Mouse (Mus musculus): ENCODE measurements around the gene Gm7879.
"Not testable (repeated sequence)": the region's sequence is repeated elsewhere in the genome, so short reads cannot be mapped to it uniquely, and the experiment has no call there.

Gm7879 gene

DNA sequence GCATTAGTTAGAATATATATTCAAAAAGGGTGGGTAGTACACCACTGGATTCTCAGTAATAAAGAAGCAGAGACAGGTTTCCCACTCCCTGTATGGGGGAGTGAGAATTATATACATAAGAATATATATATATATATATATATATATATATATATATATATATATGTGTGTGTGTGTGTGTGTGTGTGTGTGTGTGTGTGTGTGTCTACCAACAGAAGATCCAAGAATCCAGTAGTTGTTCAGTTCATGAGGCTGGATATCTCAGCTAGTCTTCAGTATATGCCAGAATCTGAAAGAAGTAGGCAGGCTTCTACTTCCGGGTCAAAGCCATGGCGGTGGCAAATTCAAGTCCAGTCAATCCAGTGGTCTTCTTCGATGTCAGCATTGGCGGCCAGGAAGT is at the start of gene Gm7879:
Gene Gm7879 (plus strand): TSS at position 301 of the 400 bp plus-strand sequence.
- DNase-seq (ENCODE audit: low spot score), result not testable (repeated sequence)

DNA sequence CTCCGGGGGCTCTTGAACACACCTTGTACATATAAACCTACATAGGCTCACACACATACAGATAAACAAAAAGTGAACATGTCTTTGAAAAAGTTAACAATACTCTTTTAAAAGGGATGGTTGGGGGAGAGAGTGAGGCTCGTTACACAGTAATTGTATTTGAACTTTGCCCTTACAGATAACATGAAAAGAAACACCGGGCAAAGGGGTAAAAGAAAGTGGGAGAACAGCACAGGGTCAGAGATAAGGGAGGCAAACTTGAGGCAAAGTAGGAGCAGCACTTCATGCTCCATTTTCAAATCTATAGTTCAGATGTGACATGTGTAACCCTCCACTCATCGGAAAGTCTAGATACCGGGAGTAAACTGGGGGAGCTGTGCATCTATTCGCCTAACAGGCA is 49.3 kb upstream of the Gm7879 start:
- no peak for DNase-seq (ENCODE audit: low spot score)

DNA sequence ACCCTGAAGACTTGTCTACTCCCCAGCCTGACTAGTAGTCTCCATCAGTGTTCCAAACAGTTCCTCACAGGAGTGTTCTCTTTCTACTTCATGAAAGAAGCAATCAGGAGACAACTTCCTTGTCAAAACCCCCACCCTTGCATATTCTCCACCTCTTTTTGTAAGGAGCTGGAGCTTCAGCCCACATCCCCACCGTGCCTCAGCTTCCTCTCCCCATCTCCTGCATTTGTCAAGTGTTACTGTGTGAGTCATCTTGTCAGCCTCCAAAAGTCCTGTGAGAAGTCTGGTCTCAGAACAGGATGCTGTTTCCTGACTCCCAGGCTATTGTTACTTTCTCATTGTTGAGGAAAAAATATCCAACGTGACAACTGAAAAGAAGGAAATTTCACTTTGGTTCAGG is 47.6 kb upstream of the Gm7879 start:
- DNase-seq (ENCODE audit: low spot score), result no peak

DNA sequence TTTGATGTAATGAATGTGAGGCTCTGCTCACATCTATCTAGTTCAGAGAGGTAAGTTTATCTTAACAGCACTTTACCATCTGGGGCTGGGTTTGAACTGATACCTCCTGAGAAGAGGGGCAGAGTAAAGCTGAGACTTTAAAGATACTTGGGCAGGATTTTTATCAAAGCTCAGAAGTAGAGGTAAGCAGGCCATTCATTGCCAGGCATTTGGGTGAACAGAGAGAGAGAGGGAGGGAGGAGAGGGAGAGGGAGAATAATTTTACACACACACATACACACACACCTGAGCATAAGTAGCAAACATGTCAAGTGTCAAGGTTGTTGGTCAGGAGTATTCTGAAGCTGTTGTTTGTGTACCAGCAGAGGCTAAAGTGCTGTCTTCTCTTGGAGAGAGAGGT is 44.7 kb upstream of the Gm7879 start, which contains the start of gene Cd38:
Gene Cd38 (plus strand): TSS at position 301 of the 400 bp plus-strand sequence.
- no peak for DNase-seq (ENCODE audit: low spot score)

DNA sequence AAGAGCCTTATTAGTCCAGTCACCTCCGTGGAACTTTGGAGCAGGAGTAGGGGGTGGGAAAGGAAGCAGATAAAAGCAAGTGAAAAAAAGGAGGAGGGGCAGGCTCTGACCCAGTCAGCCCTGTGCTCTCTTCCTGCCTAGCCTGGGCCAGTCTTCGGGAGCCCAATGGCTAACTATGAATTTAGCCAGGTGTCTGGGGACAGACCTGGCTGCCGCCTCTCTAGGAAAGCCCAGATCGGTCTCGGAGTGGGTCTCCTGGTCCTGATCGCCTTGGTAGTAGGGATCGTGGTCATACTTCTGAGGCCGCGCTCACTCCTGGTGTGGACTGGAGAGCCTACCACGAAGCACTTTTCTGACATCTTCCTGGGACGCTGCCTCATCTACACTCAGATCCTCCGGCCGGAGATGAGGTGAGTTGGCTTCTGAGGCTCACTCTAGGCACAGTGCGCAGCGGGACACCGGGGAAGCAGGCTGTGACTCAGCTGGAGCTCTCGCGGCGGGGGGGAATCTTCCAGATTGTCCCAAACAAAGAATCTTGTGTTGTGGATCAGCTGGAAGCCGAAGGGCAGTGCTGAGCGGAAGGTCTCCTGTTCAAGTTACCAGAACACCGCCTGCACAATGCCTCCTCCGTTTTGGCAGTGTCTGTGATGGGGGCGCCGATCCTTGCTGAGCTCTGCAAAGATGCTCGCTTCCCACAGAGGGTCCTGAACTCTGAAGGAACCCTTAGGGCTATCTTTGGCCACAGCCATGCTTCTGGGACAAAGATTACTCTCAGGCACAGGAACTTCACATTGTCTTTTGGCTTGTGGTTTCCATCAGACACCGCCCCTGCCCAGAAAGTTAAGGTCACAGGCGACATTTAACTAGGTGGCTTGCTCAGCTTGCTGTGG is 44.0 kb upstream of the Gm7879 start:
- DNase-seq (ENCODE audit: low spot score), result peak; percentile 5

DNA sequence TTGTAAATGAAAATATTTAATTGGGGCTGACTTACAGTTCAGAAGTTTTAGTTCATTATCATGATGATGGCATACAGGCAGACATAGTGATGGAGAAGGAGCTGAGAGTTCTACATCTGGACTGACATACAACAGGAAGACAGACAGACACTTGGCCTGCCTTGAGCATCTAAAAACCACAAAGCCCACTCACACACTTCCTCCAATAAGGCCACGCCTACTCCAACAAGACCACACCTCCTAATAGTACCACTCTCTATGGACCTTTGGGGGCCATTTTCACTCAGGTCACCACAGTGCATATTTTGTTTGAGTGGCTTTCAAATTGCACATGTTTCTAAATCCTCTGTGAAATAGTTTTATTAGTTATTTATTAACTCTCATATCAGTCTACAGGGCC is 41.1 kb upstream of the Gm7879 start:
- DNase-seq (ENCODE audit: low spot score), result no peak

DNA sequence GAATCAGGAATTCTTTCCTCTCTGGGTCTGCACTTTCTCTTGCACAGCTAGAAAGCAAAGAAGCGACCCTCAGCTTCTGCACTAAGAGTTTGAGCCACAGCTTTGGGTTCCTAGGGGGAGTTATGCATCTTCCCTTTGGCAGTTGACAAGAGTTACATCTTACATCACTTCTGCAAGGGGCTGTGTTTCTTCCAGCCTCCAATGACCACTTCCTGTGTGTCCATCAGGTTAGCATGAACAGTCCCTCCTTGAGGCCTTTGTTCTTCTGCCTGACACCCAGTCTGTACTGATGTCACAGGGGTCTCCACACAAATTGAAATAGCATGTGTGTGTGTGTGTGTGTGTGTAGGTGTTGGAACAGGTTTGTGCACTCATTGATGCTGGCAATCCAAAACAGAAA is 40.3 kb upstream of the Gm7879 start:
- DNase-seq (ENCODE audit: low spot score), result no peak

DNA sequence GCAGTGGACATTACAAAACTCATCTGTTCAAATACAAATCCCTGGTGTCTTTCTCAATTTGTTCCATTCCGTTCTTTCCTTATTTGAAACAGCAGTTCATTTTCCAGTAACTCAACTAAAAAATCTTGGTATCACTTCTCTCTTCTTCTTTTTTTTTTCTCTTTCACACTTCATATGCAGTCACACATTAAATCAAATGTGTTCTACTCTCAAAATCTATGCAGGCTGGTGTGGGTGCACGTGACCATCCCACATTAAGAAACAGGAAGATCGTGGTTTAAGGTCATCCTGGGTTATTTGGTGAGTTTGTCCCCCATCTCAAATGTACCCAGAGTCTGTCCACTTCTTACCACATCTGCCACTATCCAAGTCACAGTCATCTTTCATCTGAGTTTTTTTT is 30.9 kb upstream of the Gm7879 start:
- no peak for DNase-seq (ENCODE audit: low spot score)

DNA sequence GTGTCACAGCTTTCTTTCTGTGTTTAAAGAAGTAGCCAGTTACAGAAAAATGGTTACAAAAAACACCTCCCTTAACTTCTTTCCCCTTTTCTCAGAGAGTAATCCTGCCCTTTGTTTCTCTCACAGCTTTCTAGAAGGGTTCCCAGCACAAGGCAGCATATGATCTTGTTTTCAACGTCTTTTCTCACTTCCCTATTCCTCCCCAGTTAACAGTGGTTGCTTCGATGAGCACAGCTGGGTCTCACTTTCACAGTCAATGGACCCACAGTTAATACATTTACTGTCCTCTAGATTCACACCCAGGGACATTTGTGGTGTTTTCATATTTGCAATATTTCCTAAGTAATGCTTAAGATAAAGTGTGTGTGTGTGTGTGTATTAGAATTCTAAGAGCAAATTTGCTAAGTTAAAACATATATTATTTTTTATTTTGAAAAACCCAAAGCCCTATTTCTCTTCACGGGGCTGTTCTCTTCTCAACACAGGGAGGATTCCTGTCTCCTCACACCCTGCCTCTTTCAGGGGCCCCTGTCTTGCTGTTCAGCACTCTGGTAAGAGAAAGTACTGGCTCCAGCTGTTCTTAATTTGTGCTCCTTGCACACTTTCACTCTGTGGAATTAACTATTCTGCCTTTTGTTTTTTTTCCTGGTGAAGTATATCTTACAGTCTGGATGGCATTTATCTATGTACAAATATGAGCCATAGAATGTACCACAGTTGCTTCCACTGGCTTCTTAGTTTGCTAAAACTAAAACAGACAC is 27.7 kb upstream of the Gm7879 start:
- DNase-seq (ENCODE audit: low spot score), result no peak

DNA sequence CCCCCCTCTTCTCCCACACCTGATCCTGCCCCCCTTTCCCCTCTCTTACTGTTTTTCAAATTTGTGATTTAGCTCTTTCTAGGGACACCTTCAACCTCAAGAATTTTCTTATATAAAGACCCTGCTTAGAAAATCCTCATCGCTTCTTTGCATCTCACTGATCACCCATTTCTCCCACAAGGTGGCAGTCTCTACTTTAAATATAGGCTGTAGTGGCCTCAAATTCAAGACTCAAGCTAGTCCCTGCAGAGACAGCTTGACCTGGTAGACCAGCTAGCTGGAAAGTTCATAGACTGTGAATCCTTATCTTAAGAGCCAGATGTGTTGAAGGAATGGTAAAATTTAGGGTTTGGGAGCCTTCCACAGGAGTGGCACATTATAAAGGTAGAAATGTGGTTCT is 20.6 kb upstream of the Gm7879 start:
- peak; percentile 20 for DNase-seq (ENCODE audit: low spot score)

DNA sequence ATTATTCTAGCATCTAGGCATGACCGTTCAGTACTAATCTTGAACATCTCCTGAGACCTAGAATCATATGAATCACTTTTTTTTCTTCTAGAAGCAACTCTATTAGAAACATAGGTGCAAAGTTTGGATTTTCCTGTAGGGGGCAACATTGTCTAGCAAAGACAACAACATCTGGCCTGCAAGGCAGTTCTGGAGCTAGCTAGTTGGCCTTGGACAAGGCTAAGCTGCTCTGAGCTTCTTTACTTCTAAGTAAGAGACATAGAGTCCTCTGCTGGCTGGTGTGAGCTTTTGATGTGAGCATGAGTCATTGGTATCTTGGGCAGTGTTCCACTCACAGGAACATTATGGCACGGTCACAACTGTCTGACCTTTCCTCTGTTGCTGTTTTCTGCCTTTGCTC is 18.8 kb upstream of the Gm7879 start:
- peak; percentile 50 for DNase-seq (ENCODE audit: low spot score)

DNA sequence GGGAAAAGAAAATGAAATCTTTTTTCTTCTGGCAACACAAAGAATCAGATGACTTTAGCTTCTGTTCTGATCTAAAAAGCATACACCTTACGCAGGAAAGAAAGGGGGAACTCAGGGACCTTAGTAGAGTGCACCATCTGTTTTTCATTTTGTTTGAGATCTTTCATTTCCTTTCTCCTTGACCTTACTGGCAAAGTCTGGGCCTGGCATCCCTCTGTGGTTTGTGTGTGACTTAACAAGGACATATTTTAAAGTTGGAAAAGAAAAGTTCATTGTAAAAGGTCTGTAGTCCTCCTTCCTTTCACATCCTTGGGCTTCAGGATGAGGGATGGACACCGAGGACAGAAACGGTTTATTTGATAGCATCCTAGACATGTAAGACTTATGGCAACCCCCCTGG is 17.0 kb upstream of the Gm7879 start:
- no peak for DNase-seq (ENCODE audit: low spot score)

DNA sequence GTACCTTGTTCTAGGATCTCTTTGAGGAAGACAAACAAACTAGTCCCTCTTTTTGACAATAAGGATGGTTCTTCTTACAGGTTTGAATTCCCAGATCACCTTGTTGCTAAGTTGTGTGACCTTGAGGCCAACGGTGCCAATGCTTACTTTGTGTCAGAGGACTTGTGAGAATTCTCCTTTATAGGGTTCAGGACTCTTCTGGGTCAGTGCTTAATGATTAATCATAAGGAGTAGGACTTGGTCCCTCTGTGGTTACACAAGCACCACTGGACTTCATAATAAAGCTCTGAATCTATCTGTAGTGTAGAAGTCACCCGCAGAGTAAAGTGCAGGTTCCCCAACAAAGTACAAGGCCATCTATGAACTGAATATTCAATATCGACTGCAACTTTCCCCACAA is 8.3 kb upstream of the Gm7879 start:
- no peak for DNase-seq (ENCODE audit: low spot score)

DNA sequence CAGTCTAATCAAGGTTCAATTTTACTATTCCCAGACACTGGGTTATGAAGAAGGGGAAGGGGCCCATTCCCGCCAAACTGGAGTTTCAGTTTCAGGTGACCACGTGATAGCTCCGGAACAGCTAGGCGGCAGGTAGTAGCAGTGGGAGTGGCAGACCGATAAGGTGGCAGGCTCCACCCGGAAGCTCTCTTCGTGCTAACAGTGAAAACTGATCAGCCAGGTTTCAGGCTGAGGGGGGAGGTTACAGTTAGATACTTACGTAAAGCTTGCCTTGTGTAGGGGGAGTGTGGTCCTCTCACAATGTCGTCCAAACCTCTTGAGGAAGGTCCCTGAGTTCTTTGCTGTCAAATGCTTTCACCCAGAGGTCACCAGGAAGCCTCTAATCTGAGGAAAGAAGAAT is 3.7 kb upstream of the Gm7879 start:
- no peak for DNase-seq (ENCODE audit: low spot score)

DNA sequence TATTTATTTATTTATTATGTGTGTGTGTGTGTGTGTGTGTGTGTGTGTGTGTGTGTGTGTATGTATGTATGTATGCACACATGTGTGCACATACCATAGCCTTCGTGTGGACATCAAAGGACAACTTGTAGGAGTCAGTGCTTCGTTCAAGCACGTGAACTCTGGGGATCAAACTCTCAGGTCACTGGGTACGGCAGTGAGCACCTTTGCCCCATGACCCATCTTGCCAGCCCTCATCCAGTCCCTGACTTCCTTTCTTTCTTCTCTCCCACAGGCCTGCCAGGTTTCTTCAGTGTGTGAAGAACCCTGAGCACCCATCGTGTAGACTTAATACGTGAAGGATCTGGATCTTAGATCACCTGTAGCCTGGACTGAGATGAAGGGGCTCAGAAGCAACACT is 2.9 kb upstream of the Gm7879 start:
- no peak for DNase-seq (ENCODE audit: low spot score)

DNA sequence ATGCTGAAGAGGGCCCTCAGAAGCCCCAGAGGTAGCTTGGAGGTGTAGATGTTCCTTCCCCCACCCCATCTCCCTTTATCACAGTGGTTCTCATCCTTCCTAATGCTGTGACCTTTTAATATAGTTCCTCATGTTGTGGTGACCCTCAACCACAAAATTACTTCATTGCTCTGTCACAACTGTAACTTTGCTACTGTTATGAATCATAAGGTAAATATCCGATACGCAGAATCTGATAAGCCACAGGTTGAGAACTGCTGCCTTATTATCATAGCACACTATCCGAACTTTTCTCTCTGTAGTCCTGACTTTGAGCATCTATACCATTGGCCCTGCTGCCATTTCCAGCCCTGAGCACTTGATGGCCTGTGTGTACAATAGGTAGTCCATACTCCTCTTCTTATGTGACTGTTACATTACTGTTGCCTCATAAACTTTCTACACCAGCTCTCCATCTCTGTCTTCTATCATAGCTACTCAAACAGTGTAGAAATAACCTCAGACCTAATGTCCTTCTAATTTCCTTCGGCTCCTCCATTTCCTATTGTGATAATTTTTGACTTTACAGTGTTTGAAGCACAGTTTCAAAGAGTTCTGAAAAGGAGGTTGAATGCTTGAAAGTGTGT is 2.4 kb downstream of the Gm7879 start:
- no peak for DNase-seq (ENCODE audit: low spot score)

DNA sequence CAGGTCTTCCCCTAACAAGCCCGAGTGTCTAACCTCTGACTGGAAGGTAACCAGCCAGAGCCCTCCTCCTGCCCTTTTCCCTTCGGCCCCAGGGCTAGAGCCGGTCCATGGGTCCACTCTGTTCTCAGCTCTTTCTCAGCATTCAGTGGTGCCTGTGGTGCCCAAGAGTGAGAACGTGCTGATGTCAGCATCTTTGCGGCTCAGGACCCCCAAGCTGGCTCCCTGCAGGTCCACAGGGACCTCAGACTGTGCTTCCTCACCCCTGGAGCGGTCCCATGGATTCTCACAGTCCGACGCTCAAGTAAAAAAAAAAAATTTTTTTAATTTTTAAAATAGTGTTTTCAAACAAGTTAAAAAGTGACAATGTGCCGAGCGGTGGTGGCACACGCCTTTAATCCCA is 8.9 kb downstream of the Gm7879 start:
- DNase-seq (ENCODE audit: low spot score), result no peak

DNA sequence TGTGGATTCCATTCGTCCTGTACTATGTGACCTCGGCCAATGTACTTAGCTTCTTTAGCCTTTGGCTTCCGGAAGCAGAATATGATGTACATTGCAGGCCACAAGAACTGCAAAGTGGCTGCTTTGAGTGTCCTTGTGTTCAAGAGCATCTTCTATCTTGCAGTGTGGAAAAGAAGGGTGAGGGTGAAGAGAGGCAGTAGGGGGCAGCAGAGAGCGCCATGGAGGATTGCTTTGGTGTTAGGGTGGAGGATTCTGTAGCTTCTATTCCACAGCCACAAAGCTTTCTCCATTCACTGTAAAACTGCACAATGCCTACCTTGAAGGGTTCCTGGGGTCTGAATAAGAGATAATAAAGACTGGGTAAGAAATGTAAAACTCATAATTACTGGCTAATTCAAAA is 11.0 kb downstream of the Gm7879 start:
- DNase-seq (ENCODE audit: low spot score), result peak; percentile 75

DNA sequence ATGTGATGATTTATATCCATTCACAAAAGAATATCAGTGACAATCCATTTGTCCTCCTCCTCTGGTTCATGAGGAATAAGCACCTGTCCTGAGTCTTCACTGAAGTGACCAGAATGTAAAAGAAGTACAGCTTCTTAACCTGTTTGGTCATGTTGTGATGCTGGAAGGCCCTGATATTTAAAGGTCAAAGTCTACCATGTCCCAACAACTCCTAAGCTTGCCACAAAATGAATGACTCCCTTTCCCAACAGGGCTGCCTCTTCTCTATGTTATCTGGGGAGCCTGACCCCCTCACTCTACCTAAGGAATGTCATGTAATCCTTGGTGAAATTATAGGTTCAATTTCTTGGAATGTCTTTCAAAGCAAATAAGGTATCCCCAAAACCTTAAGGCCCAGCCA is 14.8 kb downstream of the Gm7879 start:
- DNase-seq (ENCODE audit: low spot score), result no peak

DNA sequence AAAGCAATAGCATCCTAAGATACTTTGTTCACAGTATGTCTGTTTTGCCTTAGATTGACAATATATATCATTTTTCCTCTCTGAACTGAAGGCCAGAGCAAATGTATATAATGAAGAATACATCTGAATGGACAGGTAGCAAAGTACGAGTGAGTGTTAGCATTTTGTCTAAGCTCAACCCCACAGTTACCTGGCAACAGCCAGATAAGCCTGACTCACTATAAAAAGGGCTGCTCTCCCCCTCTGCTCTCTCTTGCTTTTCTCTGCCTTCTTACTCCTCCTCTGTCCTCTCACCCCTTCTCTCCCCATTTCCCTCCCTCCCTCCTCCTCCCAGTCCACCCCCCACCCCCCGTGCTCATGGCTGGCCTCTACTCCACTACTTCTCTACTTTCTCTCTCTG is 20.3 kb downstream of the Gm7879 start:
- no peak for DNase-seq (ENCODE audit: low spot score)

DNA sequence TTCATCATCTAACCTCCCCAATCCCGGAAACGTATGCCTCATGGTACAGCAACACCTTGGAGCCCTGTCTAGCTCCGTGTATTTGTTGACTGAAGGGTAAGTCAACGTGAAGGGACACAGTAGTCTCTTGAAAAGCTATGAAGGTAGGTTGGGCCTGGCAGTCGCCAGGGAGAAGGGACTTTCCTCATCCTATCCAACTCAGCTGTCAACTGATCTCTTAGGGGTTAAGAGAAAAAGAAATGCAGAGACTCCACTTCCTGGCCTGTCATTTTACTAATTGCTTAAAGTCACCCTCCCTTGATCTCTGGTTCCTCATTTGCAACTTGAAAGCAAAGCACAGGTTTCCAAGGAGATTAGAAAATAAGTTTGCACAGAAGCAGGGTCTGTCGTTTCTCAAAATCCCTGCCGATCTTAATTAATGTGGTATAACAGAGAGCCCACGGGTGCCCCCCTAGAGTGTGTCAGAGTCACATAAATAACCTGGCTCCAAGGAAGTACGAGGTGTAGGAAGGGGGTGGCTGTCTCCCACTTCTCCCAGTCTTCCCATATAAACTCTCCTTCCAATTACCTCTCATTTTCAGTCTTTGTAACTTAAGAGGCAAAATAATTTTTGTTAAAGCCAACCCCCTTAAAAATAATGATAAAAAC is 34.5 kb downstream of the Gm7879 start:
- DNase-seq (ENCODE audit: low spot score), result no peak

DNA sequence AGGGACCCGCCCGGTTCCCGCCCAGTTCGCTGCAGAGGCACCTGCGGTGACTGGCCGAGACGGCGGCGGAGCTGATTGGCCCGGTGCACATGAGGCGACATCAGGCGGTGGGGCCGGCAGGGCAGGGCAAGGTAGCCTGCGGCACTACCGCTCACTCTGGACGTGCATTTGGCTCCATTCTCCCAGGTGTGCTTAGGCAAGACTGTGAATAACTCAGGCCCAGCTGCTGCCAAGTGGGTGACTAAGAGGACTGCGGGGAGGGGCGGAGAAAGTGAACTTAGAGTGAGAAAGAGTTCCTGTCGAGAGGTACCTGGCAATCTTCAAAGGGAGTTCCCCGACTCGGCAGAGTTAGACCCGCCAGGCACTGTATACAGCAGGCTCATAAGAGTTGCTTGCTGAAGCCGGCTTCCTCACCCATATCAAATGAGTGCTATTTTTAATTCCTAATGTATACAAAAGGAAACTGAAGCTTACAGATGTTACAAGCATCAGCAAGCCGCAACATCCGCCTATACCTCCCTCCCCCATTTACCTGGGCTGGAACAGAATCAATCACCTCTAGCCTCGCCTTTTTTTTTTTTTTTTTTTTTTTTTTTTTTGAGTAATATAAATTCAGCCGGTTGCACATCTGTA is 35.3 kb downstream of the Gm7879 start:
- peak; percentile 86 for DNase-seq (ENCODE audit: low spot score)

Measured in urinary bladder, postnatal 14 days (tissue).